Mouse (Mus musculus): ENCODE results near the gene C130026I21Rik. TPM values are rescaled to one million over a fixed set of nuclear protein-coding genes. Genes with fewer than 3 reads are reported as not detected.

C130026I21Rik gene
- total RNA-seq, 2 experiments from 2014 or later, result 0.97 to 2.7 TPM

Small RNA genes within 50 kb of the gene (microRNA-seq; reads per million reads assigned to microRNA genes)
- gene Gm27907, result 0 reads per million in 2 experiments

Other genes with a start within 250 kb of the C130026I21Rik start
- gene Gm10553, start 170.4 kb downstream of the C130026I21Rik start, total RNA-seq (2021), result not detected
- gene A530032D15Rik, start 160.7 kb downstream of the C130026I21Rik start, total RNA-seq (2021), result under 1 TPM in 1 of 2 experiments, not detected in 1; 0.39 TPM